Mouse (Mus musculus) neural tube, embryonic 11.5 days (tissue): Measurements from ENCODE around the gene Six1. TPM values are rescaled to one million over a fixed set of nuclear protein-coding genes. Genes with fewer than 3 reads are reported as not detected.
"Not testable (repeated sequence)": the region's sequence is repeated elsewhere in the genome, so short reads cannot be mapped to it uniquely, and the experiment has no call there.

Experiments used
- ATAC-seq: fragments of 200-750 bp; cut with Nextera tagmentation; 2 replicates; pipeline ENCODE4 v1.8.0; 2017; ENCODE audit warnings: moderate number of reproducible peaks, mild to moderate bottlenecking, moderate TSS enrichment, moderate library complexity; ENCODE audit not compliant: insufficient read depth, low FRiP score, low TSS enrichment
- DNase-seq: peaks from one replicate; pipeline ENCODE4 v3.0.0-alpha.2; 2015; ENCODE audit warnings: low spot score
- H3K27ac ChIP-seq: fragments of 300-500 bp; sonication (generic); 2 replicates; pipeline ENCODE4 v1.5.1; 2014; ENCODE audit warnings: low read depth, mild to moderate bottlenecking, low read length
- H3K27me3 ChIP-seq: fragments of 300-500 bp; sonication (generic); 2 replicates; pipeline ENCODE4 v1.6.1; 2014; ENCODE audit warnings: mild to moderate bottlenecking, low read length, mixed read lengths; ENCODE audit not compliant: control insufficient read depth, insufficient read depth
- H3K36me3 ChIP-seq: fragments of 300-500 bp; sonication (generic); 2 replicates; pipeline ENCODE4 v1.6.1; 2014; ENCODE audit warnings: mild to moderate bottlenecking, low read length, moderate library complexity, mixed read lengths; ENCODE audit not compliant: control insufficient read depth, insufficient read depth
- H3K4me1 ChIP-seq: fragments of 300-500 bp; sonication (generic); 2 replicates; pipeline ENCODE4 v1.6.1; 2014; ENCODE audit warnings: low read length, mixed read lengths; ENCODE audit not compliant: control insufficient read depth, insufficient read depth
- H3K4me2 ChIP-seq: fragments of 300-500 bp; sonication (generic); 2 replicates; pipeline ENCODE4 v1.6.1; 2014; ENCODE audit warnings: low read depth, mild to moderate bottlenecking, moderate library complexity
- H3K4me3 ChIP-seq: fragments of 300-500 bp; sonication (generic); 2 replicates; pipeline ENCODE4 v1.5.1; 2014; ENCODE audit warnings: low read depth, low read length
- H3K9ac ChIP-seq: fragments of 300-500 bp; sonication (generic); 2 replicates; pipeline ENCODE4 v1.6.1; 2014; ENCODE audit warnings: mild to moderate bottlenecking, low read length
- H3K9me3 ChIP-seq: fragments of 300-500 bp; sonication (generic); 2 replicates; pipeline ENCODE4 v1.6.1; 2016; ENCODE audit warnings: low read length; ENCODE audit not compliant: control insufficient read depth
- WGBS: fragments of 180-500 bp; shearing (Covaris S2); extraction: QIAGEN DNeasy Blood & Tissue Kit; methylation state at CpG from one replicate; pipeline ENCODE4 v1.1.7; 2014; 5-methylcytosine and 5-hydroxymethylcytosine counted together
- polyA plus RNA-seq: library from polyadenylated mRNA; unstranded; fragments of >200 nt; fragmentation: Nextera tagmentation; extraction: Ambion mirVana; gene quantifications from 2 replicates; pipeline ENCODE4 v1.2.1, GENCODE M21; 2014

Gene Six1
- polyA plus RNA-seq, 1 experiment from 2014 or later: 34.9 TPM

GRCm38 (mm10) chr12:73085739-73086630 is 32.3 kb upstream of the Six1 start:
- Histone ChIP-seq H3K4me2 (no peak overlapping the region), H3K27me3 (no peaks in the 10 kb centered on the region), H3K9me3 (no peaks in the 10 kb centered on the region), H3K4me3 (no peak overlapping the region), H3K27ac (no peak overlapping the region), H3K9ac (no peak overlapping the region), H3K36me3 (no peaks in the 10 kb centered on the region), H3K4me1 (no peaks in the 10 kb centered on the region)
- ATAC-seq (no peak), DNase-seq (no peak)
- 33% methylated on average over 11 of the region's 11 CpGs for WGBS

GRCm38 (mm10) chr12:73083773-73084172 is 30.1 kb upstream of the Six1 start:
- H3K36me3 ChIP-seq: no peaks in the 10 kb centered on the region
- no peaks in the 10 kb centered on the region for H3K27me3 ChIP-seq
- H3K4me3 ChIP-seq: no peak overlapping the region
- H3K4me2 ChIP-seq: no peak overlapping the region
- H3K9ac ChIP-seq: no peak overlapping the region
- 85% methylated on average over 4 of the region's 4 CpGs for WGBS
- DNase-seq (no peak), ATAC-seq (no peak)
- no peaks in the 10 kb centered on the region for H3K4me1 ChIP-seq
- no peaks in the 10 kb centered on the region for H3K9me3 ChIP-seq
- no peak overlapping the region for H3K27ac ChIP-seq

DNA sequence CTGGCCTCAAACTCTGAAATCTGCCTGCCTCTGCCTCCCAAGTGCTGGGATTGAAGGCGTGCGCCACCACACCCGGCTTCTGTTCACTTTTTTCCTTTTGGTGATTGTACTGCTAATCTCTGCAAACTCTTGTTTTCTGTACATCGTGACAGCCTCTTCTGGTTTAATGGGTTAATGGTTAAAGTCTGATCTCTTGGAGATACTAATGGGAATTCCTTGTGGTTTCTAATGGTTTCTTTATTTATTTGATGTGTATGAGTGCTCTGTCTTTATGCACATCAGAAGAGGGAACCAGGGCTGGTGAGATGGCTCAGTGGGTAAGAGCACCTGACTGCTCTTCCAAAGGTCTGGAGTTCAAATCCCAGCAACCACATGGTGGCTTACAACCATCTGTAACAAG is 28.1 kb upstream of the Six1 start:
- H3K4me2 ChIP-seq, DNase-seq, H3K9ac ChIP-seq, H3K27me3 ChIP-seq, H3K36me3 ChIP-seq, H3K27ac ChIP-seq, H3K4me1 ChIP-seq, H3K4me3 ChIP-seq, H3K9me3 ChIP-seq, ATAC-seq: not testable (repeated sequence)
- WGBS: 92% methylated on average over 4 of the region's 4 CpGs

DNA sequence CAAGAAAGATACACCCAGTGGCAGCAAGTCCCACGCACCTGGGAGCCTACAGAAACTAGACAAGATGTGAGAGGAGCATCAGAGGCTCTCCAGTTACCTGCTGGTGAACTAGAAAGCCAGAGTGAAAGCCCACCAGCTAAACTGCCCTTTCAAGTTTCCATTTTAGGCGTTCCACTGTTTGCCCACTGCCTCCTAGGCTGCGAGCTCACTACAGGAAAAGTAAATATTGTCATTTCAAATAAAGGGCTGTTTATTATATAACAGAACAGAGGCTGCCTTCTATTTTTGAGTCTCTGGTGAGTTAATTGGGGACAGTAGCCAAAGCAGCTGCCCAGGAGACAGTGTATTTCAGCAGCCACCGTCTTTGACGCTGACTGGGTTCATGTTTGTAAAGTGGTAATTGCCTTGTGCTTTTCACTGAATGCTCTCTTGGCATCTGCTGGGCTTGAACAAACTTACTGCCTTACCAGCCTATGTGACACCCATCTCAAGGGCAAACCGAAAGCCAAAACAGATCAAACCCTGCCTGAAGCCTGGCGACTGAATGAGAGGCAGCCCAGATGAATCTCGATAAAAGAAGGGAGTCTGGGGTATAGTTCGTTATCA is 7.2 kb upstream of the Six1 start:
- no peaks in the 10 kb centered on the region for H3K4me1 ChIP-seq
- H3K27ac ChIP-seq: no peak overlapping the region
- DNase-seq (no peak), ATAC-seq (no peak)
- H3K9ac ChIP-seq: no peak overlapping the region
- 60% methylated on average over 9 of the region's 9 CpGs for WGBS
- H3K9me3 ChIP-seq: no peaks in the 10 kb centered on the region
- H3K27me3 ChIP-seq: no peaks in the 10 kb centered on the region
- H3K4me2 ChIP-seq: no peak overlapping the region
- no peaks in the 10 kb centered on the region for H3K36me3 ChIP-seq
- no peak overlapping the region for H3K4me3 ChIP-seq

GRCm38 (mm10) chr12:73057492-73057891 is 3.8 kb upstream of the Six1 start:
- Histone ChIP-seq H3K27me3 (peaks cover 20% of the 10 kb centered on the region), H3K4me2 (no peak overlapping the region), H3K4me1 (0 out of 2 replicates have a peak, but pooled peaks cover 8% of the 10 kb centered on the region), H3K9ac (no peak overlapping the region), H3K36me3 (no peaks in the 10 kb centered on the region), H3K4me3 (no peak overlapping the region), H3K27ac (no peak overlapping the region), H3K9me3 (no peaks in the 10 kb centered on the region)
- ATAC-seq (no peak), DNase-seq (no peak)
- WGBS: 80% methylated on average over 6 of the region's 6 CpGs

GRCm38 (mm10) chr12:73055451-73055850 is 1.8 kb upstream of the Six1 start:
- no peak overlapping the region for H3K9ac ChIP-seq
- H3K36me3 ChIP-seq: no peaks in the 10 kb centered on the region
- H3K4me2 ChIP-seq: no peak overlapping the region
- no peak for ATAC-seq
- 0 out of 2 replicates have a peak, but pooled peaks cover 8% of the 10 kb centered on the region for H3K4me1 ChIP-seq
- H3K27me3 ChIP-seq: peaks cover 36% of the 10 kb centered on the region
- 10% methylated on average over 5 of the region's 5 CpGs for WGBS
- no peak overlapping the region for H3K27ac ChIP-seq
- no peaks in the 10 kb centered on the region for H3K9me3 ChIP-seq
- DNase-seq: peak; percentile 10
- no peak overlapping the region for H3K4me3 ChIP-seq

DNA sequence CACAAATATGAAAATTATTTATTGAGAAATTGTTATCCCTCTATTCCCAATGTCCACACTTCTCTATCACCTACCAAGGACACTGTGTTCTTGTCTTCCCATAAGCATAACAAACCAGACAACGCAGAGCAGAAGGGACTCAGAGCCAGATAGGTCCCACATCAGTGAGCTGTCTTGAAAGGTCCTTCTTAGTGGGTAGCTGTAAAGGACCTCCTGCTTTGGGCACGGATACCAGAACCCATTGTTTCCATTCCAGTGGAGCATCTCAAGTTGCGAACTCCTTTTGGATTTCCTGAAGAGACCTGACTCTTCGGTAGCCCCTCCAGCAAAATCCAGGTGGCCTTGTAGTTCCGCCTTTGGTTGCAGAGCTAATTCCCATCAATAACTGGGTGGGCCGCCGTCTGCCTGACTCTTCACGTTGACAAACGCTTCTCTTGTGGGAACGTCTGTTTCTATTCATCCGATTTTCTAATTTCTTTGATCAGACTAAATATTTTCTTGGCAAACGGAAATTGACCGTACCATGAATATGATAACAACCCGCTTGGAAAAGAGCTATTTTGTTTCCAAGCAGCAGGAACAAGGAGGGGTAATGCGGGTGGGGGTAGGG is 994 bp upstream of the Six1 start:
- Histone ChIP-seq H3K9me3 (no peaks in the 10 kb centered on the region), H3K4me1 (0 out of 2 replicates have a peak, but pooled peaks cover 8% of the 10 kb centered on the region), H3K27ac (no peak overlapping the region), H3K9ac (no peak overlapping the region), H3K27me3 (peaks cover 44% of the 10 kb centered on the region), H3K4me2 (no peak overlapping the region), H3K36me3 (no peaks in the 10 kb centered on the region), H3K4me3 (no peak overlapping the region)
- DNase-seq (peak; percentile 22), ATAC-seq (no peak)
- WGBS: 11% methylated on average over 15 of the region's 15 CpGs

GRCm38 (mm10) chr12:73052651-73053591 is 766 bp downstream of the Six1 start:
- 1% methylated on average over 34 of the region's 34 CpGs for WGBS
- peak overlapping the region; percentile 12; the same call in 1 of the 2 replicates for H3K9ac ChIP-seq
- peak overlapping the region; percentile 41 for H3K4me3 ChIP-seq
- DNase-seq (peak; percentile 56), ATAC-seq (0 out of 2 replicates have a peak, but pooled peaks have one; percentile 18)
- no peaks in the 10 kb centered on the region for H3K9me3 ChIP-seq
- peak overlapping the region; percentile 76 for H3K4me2 ChIP-seq
- H3K27me3 ChIP-seq: peaks cover 61% of the 10 kb centered on the region
- H3K27ac ChIP-seq: peak overlapping the region; percentile 0; the same call in 1 of the 2 replicates
- H3K36me3 ChIP-seq: no peaks in the 10 kb centered on the region
- 0 out of 2 replicates have a peak, but pooled peaks cover 8% of the 10 kb centered on the region for H3K4me1 ChIP-seq
